21 mouse cellular contexts compared by ENCODE assay signal in genomic region chr9:117378131-117378890, GRCm38 (mm10).
DNase-seq lines count a peak whose midpoint lies in the region; ATAC-seq and TF ChIP-seq lines count a peak whose summit lies in the region.
"Had no signal": no experiment of that assay in that cellular context is flagged by ENCODE, and none has a peak within 500 bp of the region (broad histone marks: within the 10 kb centered on the region; RNA-seq: fewer than 3 reads in every experiment).

No protein-coding gene starts in this region.

- ATAC-seq in embryonic facial prominence, embryonic 14.5 days (ENCODE audit: low read depth) = no peak
- ATAC-seq in intestine, postnatal 0 days = peak; percentile 61
- peak; percentile 52; the same call in 1 of the 2 replicates for ATAC-seq in kidney, embryonic 16.5 days (ENCODE audit: low FRiP score, low TSS enrichment)
- ATAC-seq in stomach, embryonic 14.5 days (ENCODE audit: insufficient number of reproducible peaks, insufficient read depth, low FRiP score, low read depth) = peak; percentile 35; the same call in 1 of the 2 replicates
- ATAC-seq: forebrain, postnatal 0 days; hindbrain, postnatal 0 days had no signal

- 53% methylated on average over 9 of the region's 9 CpGs for WGBS in embryonic facial prominence, embryonic 14.5 days
- 55% methylated on average over 9 of the region's 9 CpGs for WGBS in intestine, postnatal 0 days
- WGBS in kidney, embryonic 16.5 days = 55% methylated on average over 9 of the region's 9 CpGs
- WGBS in stomach, embryonic 14.5 days = 56% methylated on average over 9 of the region's 9 CpGs

- peak; percentile 9 for DNase-seq in embryonic facial prominence, embryonic 14.5 days (ENCODE audit: low spot score)
- no peak for DNase-seq in retina, embryonic 14.5 days (ENCODE audit: low spot score)
- no peak for DNase-seq in right cerebral cortex, postnatal 4 days
- DNase-seq in left cerebral cortex, postnatal 14 days (ENCODE audit: low spot score in 2 of 2) = no peak
- DNase-seq: cerebellum, postnatal 14 days; forebrain, postnatal 0 days; gastrocnemius, postnatal 10 days; heart, adult 18-20 months; heart, postnatal 4 days; lung, postnatal 10 days; right cerebral cortex, postnatal 14 days; thymus, adult 18-20 months had no signal

- H3K9me3 ChIP-seq in embryonic facial prominence, embryonic 14.5 days (ENCODE audit: control insufficient read depth, low read length) = no peaks in the 10 kb centered on the region; the same call in 1 of the 2 replicates
- H3K9me3 ChIP-seq in intestine, postnatal 0 days (ENCODE audit: control insufficient read depth) = no peaks in the 10 kb centered on the region
- H3K9me3 ChIP-seq in kidney, embryonic 16.5 days (ENCODE audit: low read length) = no peaks in the 10 kb centered on the region
- no peaks in the 10 kb centered on the region for H3K9me3 ChIP-seq in stomach, embryonic 14.5 days (ENCODE audit: control insufficient read depth, low read depth, low read length)
- H3K9me3 ChIP-seq: limb, embryonic 12.5 days; neural tube, embryonic 12.5 days had no signal

- H3K4me3 ChIP-seq in embryonic facial prominence, embryonic 14.5 days (ENCODE audit: low read depth, low read length) = no peak overlapping the region
- H3K4me3 ChIP-seq in intestine, postnatal 0 days (ENCODE audit: low read depth, low read length) = no peak overlapping the region
- H3K4me3 ChIP-seq in kidney, embryonic 16.5 days (ENCODE audit: low read length) = no peak overlapping the region
- no peak overlapping the region for H3K4me3 ChIP-seq in stomach, embryonic 14.5 days (ENCODE audit: low read depth, low read length)
- H3K4me3 ChIP-seq: layer of hippocampus, adult 2 months; limb, embryonic 12.5 days; megakaryocyte, embryonic 14.5 days; neural tube, embryonic 12.5 days had no signal

- H3K27me3 ChIP-seq in embryonic facial prominence, embryonic 14.5 days (replicated peaks; ENCODE audit: control insufficient read depth, insufficient read depth, low read length) = no peaks in the 10 kb centered on the region
- H3K27me3 ChIP-seq in intestine, postnatal 0 days (replicated peaks; ENCODE audit: control insufficient read depth, insufficient read depth, low read length) = no peaks in the 10 kb centered on the region
- H3K27me3 ChIP-seq in kidney, embryonic 16.5 days (ENCODE audit: insufficient read depth, low read length) = no peaks in the 10 kb centered on the region
- no peaks in the 10 kb centered on the region for H3K27me3 ChIP-seq in stomach, embryonic 14.5 days (ENCODE audit: control insufficient read depth, insufficient read depth, low read length)
- H3K27me3 ChIP-seq: limb, embryonic 12.5 days; megakaryocyte, embryonic 14.5 days; neural tube, embryonic 12.5 days had no signal

- no peak overlapping the region for H3K9ac ChIP-seq in embryonic facial prominence, embryonic 14.5 days (ENCODE audit: low read depth, low read length)
- H3K9ac ChIP-seq in intestine, postnatal 0 days (ENCODE audit: low read depth, low read length) = no peak overlapping the region
- no peak overlapping the region for H3K9ac ChIP-seq in kidney, embryonic 16.5 days (replicated peaks; ENCODE audit: low read length)
- no peak overlapping the region for H3K9ac ChIP-seq in stomach, embryonic 14.5 days (replicated peaks; ENCODE audit: low read depth, low read length)
- H3K9ac ChIP-seq: forebrain, postnatal 0 days; limb, embryonic 12.5 days; liver, embryonic 14.5 days; neural tube, embryonic 12.5 days had no signal

- no peak overlapping the region for H3K27ac ChIP-seq in embryonic facial prominence, embryonic 14.5 days (replicated peaks; ENCODE audit: low read depth, low read length)
- H3K27ac ChIP-seq in intestine, postnatal 0 days (ENCODE audit: low read depth, low read length) = no peak overlapping the region
- H3K27ac ChIP-seq in kidney, embryonic 16.5 days (ENCODE audit: low read length) = peak overlapping the region; percentile 19; the same call in 1 of the 2 replicates
- no peak overlapping the region for H3K27ac ChIP-seq in stomach, embryonic 14.5 days (ENCODE audit: low read length)
- H3K27ac ChIP-seq: hindbrain, postnatal 0 days; layer of hippocampus, adult 2 months; limb, embryonic 12.5 days; liver, embryonic 14.5 days; neural tube, embryonic 12.5 days had no signal

- no peak for TF ChIP-seq CTCF in intestine, postnatal 0 days (IDR thresholded peaks at IDR 0.05; ENCODE audit: low read depth)

- H3K36me3 ChIP-seq in embryonic facial prominence, embryonic 14.5 days (ENCODE audit: control insufficient read depth, insufficient read depth, low read length) = no peaks in the 10 kb centered on the region
- H3K36me3 ChIP-seq in intestine, postnatal 0 days (ENCODE audit: control insufficient read depth, insufficient read depth) = no peaks in the 10 kb centered on the region
- H3K36me3 ChIP-seq in kidney, embryonic 16.5 days (ENCODE audit: insufficient read depth, low read length) = no peaks in the 10 kb centered on the region
- no peaks in the 10 kb centered on the region for H3K36me3 ChIP-seq in stomach, embryonic 14.5 days (ENCODE audit: control insufficient read depth, insufficient read depth, low read length)
- H3K36me3 ChIP-seq: limb, embryonic 12.5 days; neural tube, embryonic 12.5 days had no signal

- peaks cover 29% of the 10 kb centered on the region for H3K4me1 ChIP-seq in embryonic facial prominence, embryonic 14.5 days (ENCODE audit: control insufficient read depth, insufficient read depth, low read length)
- H3K4me1 ChIP-seq in intestine, postnatal 0 days (replicated peaks; ENCODE audit: control insufficient read depth, insufficient read depth, low read length) = no peaks in the 10 kb centered on the region
- peaks cover 44% of the 10 kb centered on the region for H3K4me1 ChIP-seq in kidney, embryonic 16.5 days (ENCODE audit: insufficient read depth, low read length)
- peaks cover 14% of the 10 kb centered on the region; the same call in 1 of the 2 replicates for H3K4me1 ChIP-seq in stomach, embryonic 14.5 days (ENCODE audit: control insufficient read depth, insufficient read depth, low read length)
- H3K4me1 ChIP-seq: megakaryocyte, embryonic 14.5 days had no signal

- intact Hi-C loops in left cerebral cortex, postnatal 14 days (cut with DNase I) = no loop called here

- no peak overlapping the region for H3K4me2 ChIP-seq in embryonic facial prominence, embryonic 14.5 days (ENCODE audit: low read depth, low read length)
- no peak overlapping the region for H3K4me2 ChIP-seq in intestine, postnatal 0 days (replicated peaks; ENCODE audit: low read depth)
- no peak overlapping the region for H3K4me2 ChIP-seq in kidney, embryonic 16.5 days (replicated peaks; ENCODE audit: low read depth, low read length)
- no peak overlapping the region for H3K4me2 ChIP-seq in stomach, embryonic 14.5 days (replicated peaks; ENCODE audit: low read depth, low read length)
- H3K4me2 ChIP-seq: limb, embryonic 12.5 days; neural tube, embryonic 12.5 days had no signal
